Mouse (Mus musculus): ENCODE data around the gene Foxp1.

DNA sequence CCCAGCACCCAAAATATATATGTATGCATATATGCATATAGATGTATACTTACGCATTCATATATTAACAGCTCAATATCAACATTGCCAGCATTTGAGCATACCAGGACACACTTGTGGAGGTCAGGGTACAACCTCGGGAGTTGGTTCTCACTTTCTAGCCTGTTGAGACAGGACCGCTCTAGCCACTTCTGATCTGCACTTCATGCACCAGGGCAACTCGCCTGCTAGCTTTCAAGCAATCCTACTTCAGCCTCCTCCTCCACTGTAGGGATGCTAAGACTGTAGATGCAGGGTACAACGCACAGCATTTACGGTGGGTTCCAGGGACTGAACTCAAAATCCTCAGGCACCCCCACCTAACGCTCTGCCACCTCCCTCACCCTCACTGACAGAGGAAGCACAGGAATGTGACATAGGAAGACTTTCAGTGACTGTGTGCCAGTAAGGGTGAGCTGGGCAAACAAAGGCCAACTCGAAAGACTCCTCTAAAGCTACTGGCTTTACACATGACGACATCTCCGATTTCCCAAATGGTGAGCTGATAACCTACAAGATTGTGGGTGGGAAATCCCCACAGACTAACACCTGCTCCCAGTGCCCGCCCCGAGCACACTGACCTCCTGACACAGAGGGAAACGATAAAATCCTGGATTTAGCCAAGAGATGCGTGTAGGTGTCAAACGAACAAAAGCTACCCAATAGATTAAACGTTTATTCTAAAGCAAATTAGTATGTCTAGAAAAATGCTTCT is 93.0 kb downstream of the Foxp1 start:
- no peak for TF ChIP-seq CTCF (IDR thresholded peaks at IDR 0.05; ENCODE audit: extremely low read depth, insufficient read depth, insufficient read length, insufficient replicate concordance)
- TF ChIP-seq POLR2A (IDR thresholded peaks at IDR 0.05; ENCODE audit: low read depth, low read length), result no peak
